Mouse (Mus musculus): Measurements from ENCODE around the gene Cep164.

The Cep164 gene

DNA sequence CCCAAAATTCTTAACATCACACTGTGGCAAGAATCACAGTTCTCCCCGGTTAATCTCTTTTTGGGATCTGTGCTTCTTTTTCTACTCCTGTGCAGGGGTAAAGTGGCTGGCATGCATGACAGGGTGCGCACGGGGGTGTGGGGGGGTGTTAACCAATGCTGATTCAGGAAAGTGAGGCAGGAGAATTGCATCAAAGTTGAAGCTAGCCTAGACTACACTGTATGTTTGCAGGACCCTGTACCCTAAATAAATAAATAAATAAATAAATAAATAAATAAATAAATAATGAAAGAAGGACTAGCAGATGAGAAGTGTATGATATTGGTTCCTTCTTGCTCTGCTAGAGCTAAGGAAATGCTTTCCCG lies 9.6 kb upstream of the Cep164 start:
- no peak for DNase-seq

DNA sequence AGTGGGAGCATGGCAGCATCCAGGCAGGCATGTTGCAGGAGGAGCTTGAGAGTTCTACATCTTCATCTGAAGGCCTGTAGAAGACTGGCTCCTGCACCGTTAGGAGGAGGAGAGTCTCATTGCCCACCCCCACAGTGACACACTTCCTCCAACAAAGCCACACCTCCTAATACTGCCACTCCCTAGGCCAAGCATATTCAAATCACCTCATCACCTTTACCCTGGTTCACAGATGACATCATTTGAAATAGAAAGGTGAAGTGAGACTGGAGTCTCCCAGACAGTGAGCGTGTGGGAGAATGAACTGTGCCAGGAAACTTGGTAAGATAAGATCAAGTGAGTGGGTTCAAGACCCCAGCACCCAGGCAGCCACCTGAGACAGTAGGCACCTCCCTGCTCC lies 5.0 kb upstream of the Cep164 start:
- DNase-seq: no peak

DNA sequence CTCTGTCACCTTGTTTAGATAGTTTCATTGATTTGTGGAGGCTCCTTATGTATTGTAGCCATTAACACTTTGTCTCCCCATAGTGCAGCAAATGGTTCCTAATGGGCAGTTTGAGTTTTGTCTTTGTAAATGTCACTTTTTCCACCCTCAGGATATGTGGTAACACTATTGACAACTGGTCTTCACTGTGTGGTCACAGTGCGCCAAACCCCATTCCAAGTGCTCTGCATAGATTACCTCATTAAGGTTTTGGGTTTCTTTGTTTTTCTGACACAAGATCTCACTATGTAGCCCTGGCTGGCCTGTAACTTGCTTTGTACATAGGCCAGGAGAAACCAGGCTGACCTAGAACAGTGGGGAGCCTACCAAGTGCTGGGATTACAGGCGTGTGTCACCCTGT lies 4.4 kb upstream of the Cep164 start:
- no peak for DNase-seq

GRCm38 (mm10) chr9:45829107-45829506 lies 616 bp upstream of the Cep164 start:
- peak; percentile 77 for DNase-seq

DNA sequence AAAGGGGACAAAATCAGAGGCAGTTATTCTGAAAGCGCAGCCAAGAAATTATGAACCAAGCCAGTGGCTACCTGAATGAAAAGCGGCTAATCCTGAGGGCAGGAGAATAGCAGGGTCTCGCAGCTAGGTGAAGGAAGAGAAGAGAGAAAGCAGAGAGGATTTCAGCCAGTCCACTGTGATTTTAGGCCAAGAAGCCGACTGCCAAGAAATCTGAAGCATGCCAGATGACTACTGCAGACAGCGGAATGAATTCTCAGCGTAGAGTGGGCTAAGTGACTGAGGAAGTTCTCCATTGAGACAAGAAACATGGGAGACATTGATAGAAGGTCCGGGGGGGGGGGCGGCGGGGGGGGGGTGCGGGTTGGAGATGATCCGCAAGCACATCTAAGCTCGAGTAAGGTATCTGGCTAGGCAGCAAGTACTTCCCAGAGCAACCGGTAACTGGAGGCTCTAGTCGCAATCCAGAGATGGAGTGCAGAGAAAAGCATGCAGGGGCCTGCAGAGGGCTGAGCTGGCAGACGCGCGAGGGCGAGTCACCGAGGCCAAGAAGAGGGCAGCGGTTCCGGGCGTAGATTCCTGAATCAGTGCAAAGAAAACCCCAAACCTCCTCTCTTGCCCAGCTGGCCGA lies 714 bp downstream of the Cep164 start:
- no peak for DNase-seq

DNA sequence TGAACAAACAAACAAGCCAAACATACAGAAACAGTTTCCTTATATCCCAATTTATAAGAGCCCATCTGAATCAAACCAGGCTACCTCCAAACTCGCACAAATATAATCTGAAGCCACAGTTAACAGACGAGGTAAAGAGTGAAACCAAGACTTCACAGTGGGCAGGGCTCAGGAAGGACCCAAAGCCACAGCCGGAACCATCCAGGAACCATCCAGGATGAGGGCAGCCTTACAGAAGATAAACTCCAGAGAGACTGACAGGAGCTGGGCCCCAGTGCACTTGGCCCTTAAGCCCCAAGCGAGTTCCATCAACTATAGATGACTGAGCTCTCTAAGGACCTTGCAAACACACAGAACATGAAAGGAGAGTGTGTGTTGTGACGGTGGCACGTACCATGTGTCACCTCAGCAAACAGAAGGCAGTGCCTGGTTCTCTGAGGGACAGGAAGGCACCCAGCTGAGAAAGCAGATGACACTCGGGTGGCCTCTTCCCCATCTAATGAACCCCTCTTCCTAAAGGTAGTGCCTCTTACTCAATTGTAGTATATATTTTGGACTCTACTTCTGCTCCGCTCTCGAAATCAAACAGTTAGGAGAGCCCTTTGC lies 10.0 kb downstream of the Cep164 start:
- no peak for DNase-seq

DNA sequence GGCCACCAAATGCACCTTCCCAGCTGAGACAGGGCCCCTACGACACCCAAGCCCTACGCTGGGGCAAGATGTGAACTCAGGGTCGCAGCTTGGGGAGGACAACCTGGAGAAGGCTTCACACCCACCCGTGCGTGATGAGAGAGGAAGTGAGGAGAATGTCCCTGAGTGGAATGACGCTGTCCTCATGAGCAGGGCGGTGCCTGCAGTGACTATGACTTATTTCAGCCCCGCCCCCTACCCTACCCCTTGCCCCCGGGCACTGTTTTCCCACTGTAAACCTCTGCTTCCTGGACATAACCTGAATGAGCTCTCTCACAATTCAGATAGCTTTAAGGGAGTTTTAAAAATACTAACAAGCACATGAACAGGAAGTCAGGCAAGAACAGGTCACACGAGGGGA lies 13.0 kb downstream of the Cep164 start:
- no peak for DNase-seq

- DNase-seq: peak; percentile 29
Observed at GRCm38 (mm10) chr9:45815113-45815512, 13.4 kb downstream of the Cep164 start.

GRCm38 (mm10) chr9:45811946-45812345 lies 16.5 kb downstream of the Cep164 start:
- DNase-seq: no peak

- no peak for DNase-seq
Observed at GRCm38 (mm10) chr9:45807761-45808160, 20.7 kb downstream of the Cep164 start.

GRCm38 (mm10) chr9:45807337-45807736 lies 21.2 kb downstream of the Cep164 start:
- DNase-seq: no peak

GRCm38 (mm10) chr9:45806847-45807246 lies 21.6 kb downstream of the Cep164 start:
- peak; percentile 74 for DNase-seq

- no peak for DNase-seq
Observed at GRCm38 (mm10) chr9:45803070-45803774, 25.3 kb downstream of the Cep164 start.

GRCm38 (mm10) chr9:45799402-45799801 lies 29.1 kb downstream of the Cep164 start:
- no peak for DNase-seq

DNA sequence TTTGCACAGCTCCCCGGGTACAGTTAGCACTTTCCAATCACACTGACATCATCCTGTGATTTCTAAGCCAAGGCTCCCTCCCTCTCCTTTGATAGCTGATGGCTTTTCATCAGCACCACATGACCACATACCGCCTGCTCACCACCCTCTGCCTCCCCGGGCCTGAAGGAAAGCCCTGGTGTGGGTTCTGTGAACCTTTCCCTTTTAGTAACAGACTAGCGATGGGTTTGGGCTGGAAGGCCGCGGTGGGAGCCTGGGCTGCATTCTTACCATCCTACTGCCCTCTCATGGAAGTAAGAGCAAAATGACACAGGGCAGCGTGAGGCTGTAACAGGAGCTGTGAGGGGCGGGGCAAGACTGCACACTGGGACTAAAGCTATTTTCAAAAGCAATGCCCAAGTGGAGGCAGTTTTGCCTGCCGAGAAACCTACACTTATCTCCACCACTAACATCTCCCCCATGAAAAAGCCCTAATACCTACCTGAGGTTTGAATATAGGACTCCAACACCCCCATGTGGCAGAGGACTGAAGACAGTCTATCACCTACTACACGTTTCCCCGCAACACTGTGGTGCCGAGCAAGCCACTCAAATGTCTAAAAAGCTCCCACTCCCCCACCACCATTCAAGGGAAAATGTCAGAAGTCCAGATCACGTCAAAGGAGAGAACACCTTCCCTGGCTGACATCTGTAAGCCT lies 29.9 kb downstream of the Cep164 start:
- DNase-seq: peak; percentile 32

DNA sequence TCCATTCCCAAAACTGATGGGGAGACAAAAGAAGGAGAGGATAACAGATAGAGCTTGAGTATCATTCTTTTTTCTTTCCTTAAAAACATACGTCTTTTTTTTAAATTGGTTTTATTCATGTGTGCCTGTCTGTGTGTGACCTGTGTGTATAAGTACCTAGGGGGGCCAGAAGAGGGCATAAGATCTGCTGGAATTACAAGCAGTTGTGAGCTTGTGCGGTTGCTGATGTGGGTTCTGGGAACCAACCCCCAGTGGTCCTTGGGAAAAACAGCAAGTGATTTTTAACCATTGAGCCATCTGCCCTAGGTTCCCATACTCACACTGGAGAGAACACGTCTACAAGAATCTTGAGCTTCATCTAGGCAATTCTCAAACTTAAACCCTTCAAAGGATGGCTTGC lies 31.2 kb downstream of the Cep164 start:
- no peak for DNase-seq

- no peak for DNase-seq
Observed at GRCm38 (mm10) chr9:45795722-45796121, 32.8 kb downstream of the Cep164 start.

DNA sequence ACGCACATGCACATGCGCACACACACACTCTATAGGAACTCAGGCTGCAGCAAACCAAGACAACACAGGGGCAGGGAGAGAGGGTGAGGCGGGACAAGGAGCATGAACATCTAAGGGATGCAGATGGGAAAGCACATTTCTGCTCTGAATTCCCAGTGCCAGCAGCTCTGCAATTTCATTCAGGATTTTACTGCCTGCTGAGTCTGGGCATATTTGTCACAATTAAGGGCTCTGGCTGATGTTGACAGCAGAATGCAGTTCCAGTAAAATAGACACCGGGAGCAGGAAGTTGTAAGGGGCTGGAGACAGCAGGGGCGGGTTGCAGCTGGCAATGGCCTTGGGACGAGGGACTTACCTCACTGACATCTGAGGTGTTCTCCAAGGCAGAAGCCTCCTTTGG lies 34.8 kb downstream of the Cep164 start:
- no peak for DNase-seq

GRCm38 (mm10) chr9:45792235-45792634 lies 36.3 kb downstream of the Cep164 start:
- DNase-seq: no peak

DNA sequence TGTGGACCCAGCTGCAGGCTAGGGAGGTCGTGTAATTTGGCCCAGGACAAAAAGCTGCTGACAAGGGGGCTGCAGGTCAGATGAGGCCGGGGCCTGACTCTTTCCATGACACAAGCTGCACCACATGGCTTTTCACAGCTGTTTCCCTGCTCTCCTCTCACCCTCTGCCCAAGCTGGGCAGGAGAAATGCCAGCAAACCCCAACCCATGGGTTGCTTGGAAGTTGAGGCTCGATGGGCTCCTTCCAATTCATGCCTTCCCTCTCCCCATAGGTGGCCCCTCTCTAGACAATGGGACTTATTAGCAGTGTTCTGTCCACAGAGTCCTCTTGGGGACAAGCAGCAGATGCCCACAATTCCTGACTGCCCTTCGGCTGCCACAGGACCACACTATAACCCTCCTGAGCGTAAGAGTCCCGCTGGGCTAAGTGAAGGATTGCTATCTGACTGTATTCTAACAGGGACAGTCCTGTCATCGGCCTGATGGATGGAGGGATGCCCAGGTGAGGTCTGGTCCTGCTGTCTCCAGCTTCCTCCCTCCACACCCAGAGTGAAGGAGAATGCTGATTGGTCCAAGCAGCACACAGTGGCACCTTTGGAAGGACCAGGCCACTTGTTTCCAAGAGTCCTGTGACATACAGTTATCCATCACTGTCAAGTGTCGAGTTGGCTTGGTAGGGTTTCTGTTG lies 36.9 kb downstream of the Cep164 start:
- DNase-seq: no peak

GRCm38 (mm10) chr9:45788405-45788804 lies 40.1 kb downstream of the Cep164 start:
- no peak for DNase-seq

DNA sequence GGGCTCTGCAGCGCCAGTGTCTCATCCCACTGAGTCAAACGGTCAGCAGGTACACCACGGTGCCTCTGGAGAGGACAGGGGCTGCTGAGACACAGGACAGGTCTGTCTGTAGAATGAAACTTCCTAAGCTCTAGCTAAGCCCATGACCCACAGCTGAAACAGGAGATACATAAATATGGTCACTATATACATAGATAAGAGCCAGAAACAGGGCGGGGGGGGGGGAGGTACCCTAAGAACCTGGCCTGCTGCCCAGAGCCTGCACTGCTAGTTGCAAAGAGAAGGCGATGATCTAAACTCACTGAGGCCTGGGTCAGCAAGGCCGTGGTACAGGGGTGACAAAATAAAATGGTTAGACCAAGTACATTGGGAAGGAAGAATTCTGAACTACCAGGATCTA lies 40.9 kb downstream of the Cep164 start:
- no peak for DNase-seq

DNA sequence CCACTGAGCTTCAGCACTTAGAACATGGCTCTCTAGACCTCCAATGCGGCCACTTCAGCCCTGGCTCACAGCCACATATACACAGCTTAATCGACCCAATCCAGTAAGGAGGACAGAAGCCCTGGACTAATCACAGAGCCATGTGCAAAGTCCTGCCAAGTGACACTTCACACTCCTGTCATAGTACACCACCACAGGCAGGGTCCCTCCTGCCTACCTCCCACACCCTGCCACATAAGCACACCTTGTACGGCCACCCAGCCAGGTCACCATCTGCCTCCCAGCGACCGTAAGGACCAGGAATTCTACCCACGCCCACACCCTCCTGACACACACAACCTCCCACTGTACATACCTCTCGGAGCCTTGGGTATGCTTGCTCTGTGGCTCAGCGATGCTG lies 41.4 kb downstream of the Cep164 start:
- DNase-seq: no peak

All from kidney, postnatal 14 days (tissue).